Comparison of ENCODE assay signal across 28 mouse cellular contexts in genomic region chr11:7434591-7434990, GRCm38 (mm10).
DNase-seq lines count a peak whose midpoint lies in the region; ATAC-seq lines count a peak whose summit lies in the region.
"Had no signal": no experiment of that assay in that cellular context is flagged by ENCODE, and none has a peak within 500 bp of the region (broad histone marks: within the 10 kb centered on the region; RNA-seq: fewer than 3 reads in every experiment).

No protein-coding gene starts in this region.

- H3K4me1 ChIP-seq in megakaryocyte, embryonic 14.5 days: no peaks in the 10 kb centered on the region
- H3K4me1 ChIP-seq: embryonic facial prominence, embryonic 13.5 days; embryonic facial prominence, embryonic 15.5 days; forebrain, embryonic 10.5 days; forebrain, embryonic 12.5 days had no signal

- H3K9me3 ChIP-seq in megakaryocyte, embryonic 14.5 days: peaks cover 10% of the 10 kb centered on the region; the same call in 1 of the 2 replicates
- H3K9me3 ChIP-seq: embryonic facial prominence, embryonic 13.5 days; embryonic facial prominence, embryonic 15.5 days; forebrain, embryonic 10.5 days; forebrain, embryonic 12.5 days had no signal

- H3K36me3 ChIP-seq in megakaryocyte, embryonic 14.5 days (replicated peaks; ENCODE audit: low read length): no peaks in the 10 kb centered on the region
- H3K36me3 ChIP-seq: embryonic facial prominence, embryonic 13.5 days; embryonic facial prominence, embryonic 15.5 days; forebrain, embryonic 10.5 days; forebrain, embryonic 12.5 days; G1E had no signal

- DNase-seq in heart, adult 11 months: peak; percentile 83
- no peak for DNase-seq in heart, adult 18-20 months
- DNase-seq in mesoderm, embryonic 11.5 days (ENCODE audit: low read depth, low spot score): peak; percentile 4
- no peak for DNase-seq in thymus, postnatal 10 days (ENCODE audit: low spot score in 2 of 2)
- DNase-seq: adrenal gland, adult 8-10 months; adrenal gland, postnatal 14 days; adrenal gland, postnatal 36 days; B cell, adult 2 months; cerebellum, adult 11 months; cerebellum, adult 18-20 months; cerebellum, adult 8-10 months; cerebellum, adult 9-11 months; cerebellum, postnatal 14 days; cerebellum, postnatal 36 days; embryo, embryonic 11 days had no signal

- H3K4me3 ChIP-seq in megakaryocyte, embryonic 14.5 days (replicated peaks): peak overlapping the region; percentile 18
- H3K4me3 ChIP-seq: embryonic facial prominence, embryonic 13.5 days; embryonic facial prominence, embryonic 15.5 days; erythroblast, embryonic 14.5 days; forebrain, embryonic 10.5 days; forebrain, embryonic 12.5 days had no signal

- no peak for ATAC-seq in megakaryocyte, adult 5-6 weeks (ENCODE audit: poor library complexity, severe bottlenecking)
- ATAC-seq in activated CD4-positive, CD25-positive, alpha-beta regulatory T cell, adult 4 months: no peak
- ATAC-seq: CD4-positive, CD25-positive, alpha-beta regulatory T cell, adult 4 months; forebrain, embryonic 14.5 days; forebrain, embryonic 16.5 days had no signal

- no peaks in the 10 kb centered on the region for H3K27me3 ChIP-seq in megakaryocyte, embryonic 14.5 days (replicated peaks)
- H3K27me3 ChIP-seq: CH12.LX; embryonic facial prominence, embryonic 13.5 days; embryonic facial prominence, embryonic 15.5 days; forebrain, embryonic 12.5 days had no signal

Comparison
In these comparisons a context has a peak if more than half of its experiments do, and no peak if none do; other contexts are left out.
1. DNase-seq: peak in heart, adult 11 months (single experiment) and mesoderm, embryonic 11.5 days (single experiment); none in heart, adult 18-20 months (0 of 2) and thymus, postnatal 10 days (0 of 2).